Mouse (Mus musculus): ENCODE data around the gene Exoc3. TPM values are rescaled to one million over a fixed set of nuclear protein-coding genes. Genes with fewer than 3 reads are reported as not detected.

The Exoc3 gene
- polyA plus RNA-seq, 1 experiment = 58.5 TPM

DNA sequence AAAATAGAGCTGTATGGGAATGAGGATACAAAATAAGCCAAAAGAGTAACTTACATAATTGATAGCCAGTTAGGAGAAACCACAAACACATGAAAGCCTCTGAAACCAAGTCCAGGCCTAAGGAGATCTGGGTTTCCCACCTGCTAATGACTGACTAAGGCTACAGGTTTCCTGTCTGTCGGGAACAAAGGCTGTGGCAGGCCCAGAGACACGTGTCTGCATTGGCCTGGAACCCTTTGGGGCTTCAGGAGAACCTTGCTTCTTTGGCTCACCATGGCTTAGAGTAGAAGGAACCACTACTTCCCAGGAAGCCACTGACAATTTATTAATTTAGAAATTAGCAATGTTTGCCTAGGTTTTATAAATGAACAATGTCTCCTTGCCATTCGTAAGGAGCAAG lies 65.2 kb downstream of the Exoc3 start:
- TF ChIP-seq CTCF (IDR thresholded peaks at IDR 0.05; ENCODE audit: borderline replicate concordance, insufficient read depth, low read length) = no peak
- TF ChIP-seq POLR2A (IDR thresholded peaks at IDR 0.05; ENCODE audit: low read depth, low read length) = no peak
- H3K4me1 ChIP-seq (ENCODE audit: control insufficient read depth, insufficient read depth, low read length) = no peaks in the 10 kb centered on the region
- no peak overlapping the region for H3K27ac ChIP-seq (ENCODE audit: insufficient read depth, low read length)
- H3K4me3 ChIP-seq (ENCODE audit: insufficient read depth, low read length) = no peak overlapping the region

DNA sequence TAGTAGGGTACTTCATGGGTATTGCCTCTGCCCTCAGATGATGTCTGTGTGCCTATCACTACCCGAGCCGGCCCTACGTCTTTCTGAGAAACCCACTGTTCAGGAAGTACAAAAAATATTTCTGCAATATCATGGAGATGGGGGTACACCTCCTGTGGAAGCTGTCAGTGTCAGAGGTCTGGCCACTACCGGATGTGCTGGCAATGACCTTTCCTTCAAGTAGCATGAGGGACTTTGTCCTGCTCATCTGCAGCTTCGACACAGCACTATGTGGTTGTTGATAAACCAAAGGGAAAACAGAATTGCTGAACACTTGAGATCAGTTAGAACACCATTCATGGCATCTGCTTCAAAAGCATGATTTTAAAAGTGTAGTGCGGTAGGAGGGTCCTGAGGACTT lies 67.7 kb downstream of the Exoc3 start:
- H3K4me1 ChIP-seq (ENCODE audit: control insufficient read depth, insufficient read depth, low read length) = no peaks in the 10 kb centered on the region
- H3K4me3 ChIP-seq (ENCODE audit: insufficient read depth, low read length) = no peak overlapping the region
- no peak overlapping the region for H3K27ac ChIP-seq (ENCODE audit: insufficient read depth, low read length)
- no peak for TF ChIP-seq CTCF (IDR thresholded peaks at IDR 0.05; ENCODE audit: borderline replicate concordance, insufficient read depth, low read length)
- TF ChIP-seq POLR2A (IDR thresholded peaks at IDR 0.05; ENCODE audit: low read depth, low read length) = no peak

DNA sequence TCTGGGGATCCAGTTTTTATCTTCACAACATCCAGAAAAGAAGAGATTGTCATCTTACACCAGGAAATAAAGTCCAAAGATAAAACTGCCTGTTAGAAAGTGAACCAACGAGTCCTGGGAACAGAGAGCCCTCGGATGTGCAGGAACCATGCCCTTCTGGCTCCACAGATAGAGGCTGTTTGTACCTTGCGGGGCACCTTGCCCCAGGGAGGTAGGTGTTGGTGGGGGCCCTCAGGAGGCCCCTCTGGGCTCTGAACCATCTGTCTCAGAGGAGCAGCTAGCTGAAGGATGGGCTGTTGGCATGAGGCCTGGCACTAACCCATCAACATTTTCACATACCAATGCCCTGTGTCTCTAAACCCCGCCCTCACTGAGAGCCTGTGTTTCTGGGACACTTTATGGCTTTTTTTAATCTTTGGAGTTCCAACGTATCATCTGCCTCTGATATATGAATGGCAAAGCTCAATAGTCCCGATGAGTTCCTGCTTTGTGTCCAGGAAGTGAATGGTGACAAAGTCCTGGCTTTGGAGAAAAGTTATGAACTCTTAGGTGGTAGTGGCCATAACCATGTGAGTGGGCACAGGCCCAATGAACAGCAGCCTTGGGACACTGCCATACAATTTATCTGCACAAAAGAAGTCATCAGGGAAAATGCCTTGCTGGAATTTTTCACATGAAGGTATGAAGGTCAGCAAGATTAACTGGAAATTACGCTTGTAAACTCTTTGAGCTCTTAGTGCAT lies 69.5 kb downstream of the Exoc3 start:
- TF ChIP-seq CTCF (IDR thresholded peaks at IDR 0.05; ENCODE audit: borderline replicate concordance, insufficient read depth, low read length) (no peak), POLR2A (IDR thresholded peaks at IDR 0.05; ENCODE audit: low read depth, low read length) (no peak)
- Histone ChIP-seq H3K4me1 (ENCODE audit: control insufficient read depth, insufficient read depth, low read length) (no peaks in the 10 kb centered on the region), H3K4me3 (ENCODE audit: insufficient read depth, low read length) (no peak overlapping the region), H3K27ac (ENCODE audit: insufficient read depth, low read length) (no peak overlapping the region)

DNA sequence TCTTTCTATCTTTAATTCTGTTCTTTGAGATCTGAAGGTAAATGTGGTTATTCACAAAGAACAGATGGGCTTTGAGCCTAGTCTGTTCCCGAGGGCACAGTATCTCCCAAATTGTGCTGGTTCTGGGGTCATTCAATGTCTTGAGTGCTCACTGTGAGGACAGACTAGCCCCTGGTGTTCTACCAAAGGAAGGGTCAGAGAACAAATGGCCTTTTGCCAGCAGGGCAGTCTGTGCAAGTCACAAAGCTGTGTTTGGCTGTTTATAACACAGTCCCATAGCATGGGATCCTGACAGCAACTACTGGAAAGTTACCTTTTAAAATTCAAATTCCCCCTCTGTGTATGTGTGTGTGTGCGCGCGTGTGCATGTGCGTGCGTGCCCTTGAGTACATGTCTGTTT lies 78.6 kb downstream of the Exoc3 start:
- Histone ChIP-seq H3K27ac (ENCODE audit: insufficient read depth, low read length) (no peak overlapping the region), H3K4me3 (ENCODE audit: insufficient read depth, low read length) (no peak overlapping the region), H3K4me1 (ENCODE audit: control insufficient read depth, insufficient read depth, low read length) (no peaks in the 10 kb centered on the region)
- no peak for TF ChIP-seq POLR2A (IDR thresholded peaks at IDR 0.05; ENCODE audit: low read depth, low read length)
- TF ChIP-seq CTCF (IDR thresholded peaks at IDR 0.05; ENCODE audit: borderline replicate concordance, insufficient read depth, low read length) = no peak

DNA sequence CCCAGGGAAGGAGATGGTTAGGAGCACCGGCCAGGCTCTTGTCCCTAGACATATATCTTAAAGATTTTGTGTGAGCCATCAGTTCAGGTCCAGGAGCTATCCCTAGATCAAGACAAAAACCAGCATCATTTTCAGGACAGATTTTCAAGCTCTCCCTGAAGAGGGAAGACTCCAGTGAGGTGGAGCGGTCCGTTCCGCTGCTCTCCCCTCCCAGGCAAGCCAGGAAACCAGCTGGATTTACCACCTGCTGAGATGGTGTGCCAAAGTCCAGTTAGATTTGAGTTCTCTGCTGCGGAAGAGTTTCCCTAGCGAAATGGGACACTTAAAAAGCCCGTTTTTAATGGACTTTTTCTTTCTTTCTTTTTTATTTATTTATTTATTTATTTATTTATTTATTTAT lies 81.0 kb downstream of the Exoc3 start:
- H3K4me3 ChIP-seq (ENCODE audit: insufficient read depth, low read length) = no peak overlapping the region
- TF ChIP-seq POLR2A (IDR thresholded peaks at IDR 0.05; ENCODE audit: low read depth, low read length) = no peak
- TF ChIP-seq CTCF (IDR thresholded peaks at IDR 0.05; ENCODE audit: borderline replicate concordance, insufficient read depth, low read length) = no peak
- no peaks in the 10 kb centered on the region for H3K4me1 ChIP-seq (ENCODE audit: control insufficient read depth, insufficient read depth, low read length)
- no peak overlapping the region for H3K27ac ChIP-seq (ENCODE audit: insufficient read depth, low read length)

DNA sequence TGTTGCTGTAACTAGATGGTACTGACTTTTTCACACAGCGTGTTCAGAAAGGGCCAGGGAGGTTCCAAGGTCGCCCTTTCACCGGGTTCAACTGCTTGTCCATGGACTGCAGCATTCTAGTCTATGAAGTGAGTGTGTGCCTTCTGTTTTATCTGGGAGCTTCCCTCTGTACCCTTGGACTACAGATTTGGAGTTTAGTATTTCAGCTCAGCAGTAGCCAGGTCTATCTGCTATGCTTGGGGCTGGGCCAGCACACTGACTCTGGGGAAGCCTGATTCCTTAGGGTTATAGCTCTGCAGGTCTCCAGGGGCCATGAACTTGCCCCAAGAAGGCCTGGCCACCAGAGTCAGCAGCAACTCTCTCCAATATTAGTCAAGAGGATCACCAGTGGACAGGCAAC lies 85.9 kb downstream of the Exoc3 start:
- TF ChIP-seq CTCF (IDR thresholded peaks at IDR 0.05; ENCODE audit: borderline replicate concordance, insufficient read depth, low read length) (no peak), POLR2A (IDR thresholded peaks at IDR 0.05; ENCODE audit: low read depth, low read length) (no peak)
- no peaks in the 10 kb centered on the region for H3K4me1 ChIP-seq (ENCODE audit: control insufficient read depth, insufficient read depth, low read length)
- H3K27ac ChIP-seq (ENCODE audit: insufficient read depth, low read length) = no peak overlapping the region
- no peak overlapping the region for H3K4me3 ChIP-seq (ENCODE audit: insufficient read depth, low read length)

DNA sequence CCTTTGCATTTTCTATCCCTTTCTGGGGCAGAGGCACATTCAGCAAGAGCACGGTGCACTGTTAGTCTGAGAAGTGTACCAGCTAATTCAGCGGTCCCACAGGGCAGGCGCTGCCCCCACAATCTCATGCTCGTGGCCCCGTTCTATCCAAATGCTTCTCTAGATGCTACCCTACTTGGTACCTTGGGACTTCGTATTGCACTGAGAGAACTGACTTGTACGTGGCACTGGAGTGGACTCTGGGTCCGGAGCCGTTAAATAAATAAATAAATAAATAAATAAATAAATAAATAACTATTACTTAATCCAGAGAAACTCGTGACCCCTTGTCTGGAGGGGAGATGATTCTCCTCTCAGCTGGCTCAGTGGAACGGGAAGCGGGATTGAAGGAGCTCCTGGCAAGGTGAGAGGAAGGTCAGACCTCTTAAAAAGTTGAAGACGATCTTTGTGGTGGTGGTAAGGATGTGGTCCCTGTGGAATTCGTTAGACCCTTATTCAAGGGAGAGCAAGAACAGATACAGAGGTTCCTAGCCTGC lies 86.7 kb downstream of the Exoc3 start:
- Histone ChIP-seq H3K27ac (ENCODE audit: insufficient read depth, low read length) (no peak overlapping the region), H3K4me3 (ENCODE audit: insufficient read depth, low read length) (no peak overlapping the region), H3K4me1 (ENCODE audit: control insufficient read depth, insufficient read depth, low read length) (no peaks in the 10 kb centered on the region)
- TF ChIP-seq POLR2A (IDR thresholded peaks at IDR 0.05; ENCODE audit: low read depth, low read length) (no peak), CTCF (IDR thresholded peaks at IDR 0.05; ENCODE audit: borderline replicate concordance, insufficient read depth, low read length) (no peak)

DNA sequence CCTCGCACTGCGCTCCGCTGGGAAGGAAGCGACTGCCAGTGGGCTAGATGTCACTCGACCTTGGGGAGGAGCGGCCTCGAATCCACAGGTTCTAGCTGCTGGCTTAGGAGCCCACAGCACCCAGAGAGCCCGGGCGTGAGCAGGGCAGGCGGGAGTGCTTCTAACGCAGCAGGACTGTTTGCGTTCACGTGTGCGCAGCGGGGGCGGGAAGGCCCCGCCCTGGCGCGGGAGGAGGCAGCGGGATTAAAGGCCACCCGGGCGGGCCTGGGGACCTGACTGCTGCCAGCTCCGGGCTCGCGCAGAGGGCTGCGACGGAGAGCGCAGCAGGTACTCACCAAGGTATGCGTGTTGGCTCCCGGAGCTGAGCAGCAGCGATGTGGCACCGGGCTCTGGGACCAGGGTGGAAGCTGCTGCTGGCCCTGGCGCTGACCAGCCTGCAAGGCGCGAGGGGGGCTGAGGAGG lies 87.4 kb downstream of the Exoc3 start, which contains the start of gene Slc9a3:
Slc9a3 (plus strand) TSS at position 317 of the 462 bp plus-strand sequence.
- H3K4me3 ChIP-seq (ENCODE audit: insufficient read depth, low read length) = no peak within 1 kb of the TSS
- no peaks in the 10 kb centered on the region for H3K4me1 ChIP-seq (ENCODE audit: control insufficient read depth, insufficient read depth, low read length)
- no peak within 1 kb of the TSS for H3K27ac ChIP-seq (ENCODE audit: insufficient read depth, low read length)
- TF ChIP-seq POLR2A (IDR thresholded peaks at IDR 0.05; ENCODE audit: low read depth, low read length) (no peak), CTCF (IDR thresholded peaks at IDR 0.05; ENCODE audit: borderline replicate concordance, insufficient read depth, low read length) (no peak)

Other genes with a start within 250 kb of the Exoc3 start
- gene Zdhhc11, start 244.9 kb downstream of the Exoc3 start, polyA plus RNA-seq (2011; ENCODE audit: insufficient read length, low read depth, missing spikeins) = not detected in 2 replicates
- 0.13 TPM in 1 of 2 replicates, not detected in the other for gene Tppp, start 199.3 kb downstream of the Exoc3 start, polyA plus RNA-seq (2011; ENCODE audit: insufficient read length, low read depth, missing spikeins)
- gene Cep72, start 146.4 kb downstream of the Exoc3 start, polyA plus RNA-seq (2011; ENCODE audit: insufficient read length, low read depth, missing spikeins) = 5.8 and 8.1 TPM in 2 replicates
- not detected in 2 replicates for gene Slc9a3, start 87.3 kb downstream of the Exoc3 start, polyA plus RNA-seq (2011; ENCODE audit: insufficient read length, low read depth, missing spikeins)
- gene Ahrr, start 83.6 kb upstream of the Exoc3 start, polyA plus RNA-seq (2011; ENCODE audit: insufficient read length, low read depth, missing spikeins) = 15.7 and 18.5 TPM in 2 replicates
- 121 and 123 TPM in 2 replicates for gene Pdcd6, start 108.8 kb upstream of the Exoc3 start, polyA plus RNA-seq (2011; ENCODE audit: insufficient read length, low read depth, missing spikeins)
- 224 and 225 TPM in 2 replicates for gene Sdha, start 141.5 kb upstream of the Exoc3 start, polyA plus RNA-seq (2011; ENCODE audit: insufficient read length, low read depth, missing spikeins)
- 62.2 and 70.0 TPM in 2 replicates for gene Ccdc127, start 141.6 kb upstream of the Exoc3 start, polyA plus RNA-seq (2011; ENCODE audit: insufficient read length, low read depth, missing spikeins)
- not detected in 2 replicates for gene Lrrc14b, start 155.3 kb upstream of the Exoc3 start, polyA plus RNA-seq (2011; ENCODE audit: insufficient read length, low read depth, missing spikeins)
- 3.0 and 6.1 TPM in 2 replicates for gene Zfp72, start 182.1 kb upstream of the Exoc3 start, polyA plus RNA-seq (2011; ENCODE audit: insufficient read length, low read depth, missing spikeins)
- 513 and 827 TPM in 2 replicates for gene Ftl1-ps1, start 191.0 kb upstream of the Exoc3 start, polyA plus RNA-seq (2011; ENCODE audit: insufficient read length, low read depth, missing spikeins)